Mouse (Mus musculus): ENCODE results near the gene Ralgps1. TPM values are rescaled to one million over a fixed set of nuclear protein-coding genes. Genes with fewer than 3 reads are reported as not detected.
A peak's percentile ranks its signal among the peaks of the same experiment; 100 is the strongest.

Ralgps1 gene
- polyA plus RNA-seq, 1 experiment: 1.1 TPM

DNA sequence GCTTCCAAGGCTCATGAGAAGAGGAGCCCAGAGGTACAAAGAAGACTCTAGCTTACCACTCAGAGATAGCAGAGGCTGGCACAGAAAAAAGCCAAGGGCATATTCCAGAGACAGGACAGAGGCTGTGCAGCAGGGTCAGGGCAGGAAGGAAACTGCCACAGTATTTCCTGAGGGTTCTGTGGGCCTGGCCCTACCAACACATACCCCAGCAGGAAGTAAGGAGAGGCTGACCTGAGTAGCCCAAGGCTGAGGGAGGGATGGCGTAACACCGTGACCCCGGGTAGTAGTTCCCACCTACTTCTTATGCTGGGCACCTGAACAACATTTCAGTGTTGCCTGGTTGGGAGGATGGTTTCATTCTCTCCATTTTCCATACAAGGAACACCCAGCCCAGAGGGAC is 204.2 kb downstream of the Ralgps1 start:
- H3K27ac ChIP-seq (replicated peaks; ENCODE audit: low read depth, low read length): no peak overlapping the region
- peaks cover 18% of the 10 kb centered on the region for H3K4me1 ChIP-seq (ENCODE audit: control insufficient read depth, insufficient read depth, insufficient read length, low read length)
- H3K4me3 ChIP-seq (ENCODE audit: insufficient read depth, low read depth, low read length): no peak overlapping the region

GRCm38 (mm10) chr2:33165710-33166374 is 205.4 kb downstream of the Ralgps1 start:
- peaks cover 25% of the 10 kb centered on the region for H3K4me1 ChIP-seq (ENCODE audit: control insufficient read depth, insufficient read depth, insufficient read length, low read length)
- no peak overlapping the region for H3K4me3 ChIP-seq (ENCODE audit: insufficient read depth, low read depth, low read length)
- no peak overlapping the region for H3K27ac ChIP-seq (replicated peaks; ENCODE audit: low read depth, low read length)

- no peak overlapping the region for H3K4me3 ChIP-seq (ENCODE audit: insufficient read depth, low read depth, low read length)
- no peak overlapping the region for H3K27ac ChIP-seq (replicated peaks; ENCODE audit: low read depth, low read length)
- peaks cover 25% of the 10 kb centered on the region for H3K4me1 ChIP-seq (ENCODE audit: control insufficient read depth, insufficient read depth, insufficient read length, low read length)
These were observed 206.1 kb downstream of the Ralgps1 start for GRCm38 (mm10) chr2:33165229-33165628.

DNA sequence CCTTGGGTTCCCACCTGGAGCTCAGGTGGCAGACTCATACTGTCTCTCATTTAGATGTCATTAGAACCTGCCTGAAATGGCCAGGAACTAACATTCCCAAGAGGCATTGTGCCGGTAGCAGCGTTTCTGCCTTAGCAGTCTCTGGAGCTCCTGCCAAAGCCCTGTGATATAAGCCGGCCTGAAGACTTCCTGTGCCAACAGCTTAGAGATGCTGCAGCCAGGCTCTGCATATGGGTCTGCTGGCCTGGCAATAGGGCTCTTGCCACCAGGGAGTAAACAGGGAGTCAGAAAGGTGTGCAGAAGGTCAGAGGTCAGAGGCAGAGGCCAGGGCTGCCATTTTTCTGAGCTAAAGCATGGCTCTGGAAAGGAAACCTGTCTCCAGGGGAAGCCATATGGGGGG is 206.6 kb downstream of the Ralgps1 start:
- Histone ChIP-seq H3K4me3 (ENCODE audit: insufficient read depth, low read depth, low read length) (no peak overlapping the region), H3K4me1 (ENCODE audit: control insufficient read depth, insufficient read depth, insufficient read length, low read length) (peaks cover 30% of the 10 kb centered on the region), H3K27ac (replicated peaks; ENCODE audit: low read depth, low read length) (no peak overlapping the region)

GRCm38 (mm10) chr2:33162126-33162525 is 209.2 kb downstream of the Ralgps1 start:
- peak overlapping the region; percentile 39 for H3K27ac ChIP-seq (replicated peaks; ENCODE audit: low read depth, low read length)
- H3K4me1 ChIP-seq (ENCODE audit: control insufficient read depth, insufficient read depth, insufficient read length, low read length): peaks cover 34% of the 10 kb centered on the region
- H3K4me3 ChIP-seq (ENCODE audit: insufficient read depth, low read depth, low read length): no peak overlapping the region

GRCm38 (mm10) chr2:33160326-33160973 is 210.8 kb downstream of the Ralgps1 start:
- Histone ChIP-seq H3K4me3 (ENCODE audit: insufficient read depth, low read depth, low read length) (no peak overlapping the region), H3K4me1 (ENCODE audit: control insufficient read depth, insufficient read depth, insufficient read length, low read length) (peaks cover 30% of the 10 kb centered on the region), H3K27ac (replicated peaks; ENCODE audit: low read depth, low read length) (peak overlapping the region; percentile 81)

DNA sequence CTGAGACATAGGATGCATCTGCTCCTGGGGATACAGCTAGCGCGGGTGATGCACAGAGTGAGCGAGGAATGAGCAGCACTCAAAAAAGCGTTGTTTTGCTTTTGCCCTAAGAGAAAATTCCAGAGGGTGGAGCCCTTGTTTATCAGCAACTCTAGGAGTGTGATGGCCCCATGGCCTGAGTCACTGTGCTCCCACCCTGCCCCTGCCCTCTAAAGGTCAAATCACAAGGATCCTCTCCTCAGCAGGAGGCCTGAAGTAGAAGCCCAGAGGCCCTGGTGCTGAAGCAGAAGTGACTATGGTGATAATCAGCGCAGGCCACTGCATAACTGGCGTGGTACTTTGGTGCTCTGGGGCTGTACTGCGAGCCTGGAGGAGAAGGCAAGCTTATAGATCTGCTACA is 211.7 kb downstream of the Ralgps1 start:
- Histone ChIP-seq H3K27ac (replicated peaks; ENCODE audit: low read depth, low read length) (peak overlapping the region; percentile 75), H3K4me3 (ENCODE audit: insufficient read depth, low read depth, low read length) (no peak overlapping the region), H3K4me1 (ENCODE audit: control insufficient read depth, insufficient read depth, insufficient read length, low read length) (peaks cover 23% of the 10 kb centered on the region)

GRCm38 (mm10) chr2:33158895-33159294 is 212.4 kb downstream of the Ralgps1 start:
- H3K27ac ChIP-seq (replicated peaks; ENCODE audit: low read depth, low read length): peak overlapping the region; percentile 75
- H3K4me1 ChIP-seq (ENCODE audit: control insufficient read depth, insufficient read depth, insufficient read length, low read length): peaks cover 23% of the 10 kb centered on the region
- H3K4me3 ChIP-seq (ENCODE audit: insufficient read depth, low read depth, low read length): no peak overlapping the region

GRCm38 (mm10) chr2:33156283-33156781 is 215.0 kb downstream of the Ralgps1 start:
- Histone ChIP-seq H3K27ac (replicated peaks; ENCODE audit: low read depth, low read length) (no peak overlapping the region), H3K4me1 (ENCODE audit: control insufficient read depth, insufficient read depth, insufficient read length, low read length) (peaks cover 11% of the 10 kb centered on the region; the same call in 1 of the 2 replicates), H3K4me3 (ENCODE audit: insufficient read depth, low read depth, low read length) (no peak overlapping the region)

DNA sequence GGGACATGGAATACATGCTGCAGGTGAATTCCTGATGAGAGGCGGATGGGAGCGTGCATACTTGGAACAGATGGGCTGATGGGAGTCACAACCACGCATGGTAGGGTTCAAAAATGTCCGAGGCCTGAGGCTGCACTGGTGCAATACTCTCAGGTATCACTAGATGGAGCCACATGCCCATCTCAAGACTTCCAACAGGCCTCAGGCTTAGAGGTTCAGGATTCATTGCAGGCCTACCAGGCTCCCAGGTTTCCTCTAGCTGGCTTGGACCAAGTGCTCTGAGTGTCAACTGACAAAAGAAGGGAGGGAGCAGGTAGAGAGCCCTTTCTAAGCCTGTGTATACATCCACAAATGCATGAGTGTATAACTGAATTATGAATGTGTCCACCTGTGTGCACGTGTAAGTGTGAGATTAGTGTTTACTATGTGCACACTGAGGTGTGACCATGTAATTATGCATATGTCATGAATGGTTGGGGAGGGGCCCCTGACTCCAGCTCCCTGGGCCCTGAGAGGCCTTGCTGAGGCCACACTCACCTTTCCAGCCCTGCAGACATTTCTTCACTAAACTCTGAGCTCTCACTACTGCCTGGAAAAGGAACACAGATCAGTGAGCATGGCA is 216.4 kb downstream of the Ralgps1 start:
- Histone ChIP-seq H3K4me1 (ENCODE audit: control insufficient read depth, insufficient read depth, insufficient read length, low read length) (peaks cover 7% of the 10 kb centered on the region; the same call in 1 of the 2 replicates), H3K27ac (replicated peaks; ENCODE audit: low read depth, low read length) (no peak overlapping the region), H3K4me3 (ENCODE audit: insufficient read depth, low read depth, low read length) (no peak overlapping the region)

DNA sequence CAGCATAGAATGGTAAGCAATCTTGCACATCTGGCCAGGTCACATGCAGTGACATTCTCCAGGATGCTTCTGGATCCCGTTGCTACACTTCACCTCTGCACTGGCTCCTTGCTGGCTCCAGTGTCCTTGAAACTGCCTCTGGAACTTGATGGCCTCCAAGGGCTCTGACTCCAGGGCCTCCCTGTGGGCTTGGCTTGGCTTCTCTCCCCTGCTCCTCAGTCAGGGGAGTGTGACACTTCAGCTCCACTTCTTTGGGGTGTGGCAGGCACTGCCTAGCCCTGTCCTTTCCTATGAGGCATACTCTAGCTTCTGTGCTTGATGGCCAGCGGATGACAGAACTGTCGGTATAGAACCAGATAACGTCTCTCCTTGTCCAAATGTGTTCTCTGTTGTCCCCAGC is 224.3 kb downstream of the Ralgps1 start:
- Histone ChIP-seq H3K27ac (replicated peaks; ENCODE audit: low read depth, low read length) (no peak overlapping the region), H3K4me3 (ENCODE audit: insufficient read depth, low read depth, low read length) (no peak overlapping the region)

DNA sequence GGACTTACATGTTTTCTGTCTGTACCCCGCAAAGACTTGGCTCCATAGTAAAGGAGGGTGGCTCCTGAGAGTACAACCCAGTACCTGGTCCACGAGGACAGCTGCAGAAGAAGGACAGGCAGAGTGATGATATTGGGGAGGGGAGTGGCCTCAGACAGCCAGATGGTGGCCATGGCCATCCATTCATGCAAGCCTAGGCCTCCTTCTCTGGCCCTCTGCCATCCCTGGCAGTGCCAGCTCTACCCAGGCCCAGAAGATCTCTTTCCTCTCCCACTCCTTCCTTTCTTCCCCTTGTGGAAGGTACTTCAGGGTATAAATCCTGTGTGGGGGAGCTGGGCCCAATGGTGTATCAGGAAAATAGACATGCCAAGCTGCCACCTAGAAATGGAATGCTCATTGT is 228.0 kb downstream of the Ralgps1 start:
- Histone ChIP-seq H3K4me1 (ENCODE audit: control insufficient read depth, insufficient read depth, insufficient read length, low read length) (no peaks in the 10 kb centered on the region), H3K27ac (replicated peaks; ENCODE audit: low read depth, low read length) (no peak overlapping the region)

More for the DNA sequence above, 224.3 kb downstream of the Ralgps1 start:
- no peaks in the 10 kb centered on the region for H3K4me1 ChIP-seq (ENCODE audit: control insufficient read depth, insufficient read depth, insufficient read length, low read length)

DNA sequence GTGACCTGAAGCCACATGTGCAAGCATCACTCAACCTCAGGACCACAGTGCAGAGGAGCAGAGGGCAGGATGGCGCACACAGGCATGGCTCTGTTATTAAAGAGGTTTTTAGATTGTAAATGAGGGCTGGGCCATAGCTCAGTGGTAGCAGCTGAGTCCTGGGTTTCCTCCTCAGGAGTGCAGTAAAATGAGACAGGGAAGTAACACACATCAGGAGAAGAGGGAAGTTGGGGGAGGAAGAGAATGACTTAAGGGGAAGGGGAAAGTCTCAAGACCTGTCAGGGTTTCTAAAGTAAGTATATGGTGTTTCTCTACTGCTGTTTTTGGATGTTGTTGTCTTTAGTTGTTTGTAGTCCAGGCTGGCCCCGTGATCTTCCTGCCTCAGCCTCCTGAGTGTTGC is 232.8 kb downstream of the Ralgps1 start:
- no peak overlapping the region for H3K27ac ChIP-seq (replicated peaks; ENCODE audit: low read depth, low read length)
- no peaks in the 10 kb centered on the region for H3K4me1 ChIP-seq (ENCODE audit: control insufficient read depth, insufficient read depth, insufficient read length, low read length)
- no peak overlapping the region for H3K4me3 ChIP-seq (ENCODE audit: insufficient read depth, low read depth, low read length)

More for the DNA sequence above, 228.0 kb downstream of the Ralgps1 start:
- H3K4me3 ChIP-seq (ENCODE audit: insufficient read depth, low read depth, low read length): no peak overlapping the region

GRCm38 (mm10) chr2:33137731-33138130 is 233.6 kb downstream of the Ralgps1 start:
- no peak overlapping the region for H3K4me3 ChIP-seq (ENCODE audit: insufficient read depth, low read depth, low read length)
- H3K4me1 ChIP-seq (ENCODE audit: control insufficient read depth, insufficient read depth, insufficient read length, low read length): no peaks in the 10 kb centered on the region
- no peak overlapping the region for H3K27ac ChIP-seq (replicated peaks; ENCODE audit: low read depth, low read length)

DNA sequence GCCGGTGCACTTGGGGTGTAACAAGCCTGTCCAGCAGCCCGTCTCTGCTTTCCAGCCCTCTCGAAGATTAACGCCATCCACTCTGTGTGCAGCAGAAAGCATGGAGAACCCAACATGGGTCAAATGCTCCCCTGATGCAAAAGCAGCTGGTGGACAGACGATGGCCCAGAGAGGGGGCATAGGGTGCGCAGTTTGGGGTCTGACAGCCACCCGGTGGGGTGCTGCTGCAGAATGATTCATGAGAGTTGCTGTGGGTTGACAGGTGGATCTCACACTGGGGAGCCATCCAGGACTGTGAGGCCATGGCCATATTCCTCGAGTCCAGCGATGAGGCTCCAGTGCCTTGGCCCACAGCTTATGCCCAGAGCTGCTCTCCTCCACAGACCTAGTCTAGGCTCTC is 234.0 kb downstream of the Ralgps1 start:
- Histone ChIP-seq H3K4me1 (ENCODE audit: control insufficient read depth, insufficient read depth, insufficient read length, low read length) (no peaks in the 10 kb centered on the region), H3K27ac (replicated peaks; ENCODE audit: low read depth, low read length) (no peak overlapping the region), H3K4me3 (ENCODE audit: insufficient read depth, low read depth, low read length) (no peak overlapping the region)

Data from brown adipose tissue, adult 24 weeks (tissue).